Mouse (Mus musculus): ENCODE measurements around the gene Syt9.

GRCm38 (mm10) chr7:107535311-107535710 is 164.8 kb downstream of the Syt9 start:
- TF ChIP-seq EP300 (IDR thresholded peaks at IDR 0.05; ENCODE audit: insufficient read depth, low read depth, low read length), result no peak
- TF ChIP-seq POLR2A (IDR thresholded peaks at IDR 0.05; ENCODE audit: insufficient read depth, low read depth, low read length), result no peak

Data from heart, adult 2 months (tissue).